Mouse (Mus musculus) cerebellum, adult 2 months (tissue): ENCODE measurements around the gene Wnt9b. TPM values are rescaled to one million over a fixed set of nuclear protein-coding genes. Genes with fewer than 3 reads are reported as not detected.

Source experiments
- DNase-seq, 2 experiments: peaks; one replicate each; pipeline ENCODE4 v3.0.0; 2021
- H3K27ac ChIP-seq: fragments of 200-500 bp; 2 replicates; pipeline ENCODE4 v1.5.1; 2012; ENCODE audit warnings: low read length, control low read depth, inconsistent platforms; ENCODE audit not compliant: insufficient read depth
- H3K27me3 ChIP-seq: fragments of 200-500 bp; 2 replicates; pipeline ENCODE4 v1.6.1; 2012; ENCODE audit warnings: inconsistent platforms, mild to moderate bottlenecking, low read length, moderate library complexity; ENCODE audit not compliant: control insufficient read depth, insufficient read depth
- H3K4me1 ChIP-seq: fragments of 200-500 bp; 2 replicates; pipeline ENCODE4 v1.6.1; 2011; ENCODE audit warnings: low read length; ENCODE audit not compliant: control insufficient read depth, insufficient read depth
- H3K4me3 ChIP-seq: fragments of 200-500 bp; replicated peaks from 2 replicates; pipeline ENCODE3; 2011; ENCODE audit warnings: mild to moderate bottlenecking, low read depth, low read length, control low read depth; ENCODE audit not compliant: insufficient read depth
- CTCF ChIP-seq: fragments of 200-500 bp; IDR thresholded peaks from 2 replicates; pipeline ENCODE4 v1.5.1; 2011; ENCODE audit warnings: low read depth, mild to moderate bottlenecking, control low read depth, low read length, moderate library complexity, borderline replicate concordance; ENCODE audit not compliant: insufficient read depth
- POLR2A ChIP-seq: fragments of 200-500 bp; IDR thresholded peaks from 2 replicates; pipeline ENCODE4 v1.6.1; 2011; ENCODE audit warnings: low read length, control low read depth, borderline replicate concordance; ENCODE audit not compliant: insufficient read depth
- whole genome bisulfite sequencing: fragments of 180-500 bp; shearing (Covaris S2); methylation state at CpG from one replicate; pipeline ENCODE4 v1.1.7; 2018; 5-methylcytosine and 5-hydroxymethylcytosine counted together
- polyA plus RNA-seq: library from polyadenylated mRNA; depleted of rRNA; stranded (reverse); fragments of >200 nt; gene quantifications from 2 replicates; pipeline ENCODE4 v1.2.3, GENCODE M21; 2012; rRNA removed

The Wnt9b gene
- polyA plus RNA-seq = 1.0 and 1.1 TPM in 2 replicates

DNA sequence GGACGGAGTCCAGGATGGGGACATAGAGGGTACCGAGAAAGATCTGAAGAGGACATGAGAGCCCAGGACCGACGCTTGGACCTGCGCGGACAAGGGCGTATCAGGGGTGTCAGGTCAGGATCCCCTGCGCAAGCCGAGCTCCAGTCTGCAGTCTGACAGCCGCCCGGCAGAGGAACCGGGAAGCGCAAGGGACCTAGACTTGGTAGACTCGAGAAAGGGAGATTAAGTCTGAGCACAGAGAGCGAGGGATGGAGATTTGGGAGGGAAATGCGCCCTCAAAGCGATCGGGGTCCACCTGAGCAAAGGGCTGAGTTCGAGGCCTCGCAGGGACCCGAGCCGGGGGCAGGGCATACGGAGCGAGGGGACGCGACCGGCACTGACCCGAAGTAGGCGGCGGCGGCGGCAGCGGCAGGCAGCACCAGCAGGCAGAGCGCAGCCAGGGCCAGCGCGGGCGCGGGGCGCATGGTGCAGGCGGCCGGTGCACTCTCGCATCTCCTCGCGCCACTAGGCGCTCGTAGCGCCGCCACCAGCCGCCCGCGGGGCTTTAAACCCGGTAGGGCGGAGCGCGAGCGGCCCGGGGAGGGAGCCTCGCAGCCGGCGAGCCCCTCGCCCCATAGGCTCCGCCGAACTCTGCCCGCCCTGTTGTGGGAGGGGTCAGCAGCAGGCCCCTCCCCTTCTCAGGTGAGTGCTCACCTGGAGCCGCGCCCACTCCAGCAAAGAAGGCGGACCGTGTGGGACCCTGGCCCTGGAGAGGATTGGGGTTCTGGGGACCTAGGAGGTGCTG, at the start of gene Wnt9b:
Gene Wnt9b (minus strand): TSS at position 516 of the 784 bp plus-strand sequence.
- TF ChIP-seq POLR2A = no peak
- TF ChIP-seq CTCF = no peak
- peak in 1 of 2 experiments; percentile 32 for DNase-seq
- H3K27ac ChIP-seq = no peak within 1 kb of the TSS
- no peaks in the 10 kb centered on the region; the same call in 1 of the 2 replicates for H3K27me3 ChIP-seq
- H3K4me1 ChIP-seq = no peaks in the 10 kb centered on the region
- peak within 1 kb of the TSS; percentile 33 for H3K4me3 ChIP-seq
- under 1% methylated on average over 67 of the region's 68 CpGs for WGBS

GRCm38 (mm10) chr11:103789951-103790350, 40.3 kb upstream of the Wnt9b start:
- Histone ChIP-seq H3K27me3 (no peaks in the 10 kb centered on the region), H3K27ac (no peak overlapping the region), H3K4me3 (no peak overlapping the region), H3K4me1 (no peaks in the 10 kb centered on the region; the same call in 1 of the 2 replicates)
- DNase-seq = peak; percentile 32 to 54
- WGBS = 31% methylated on average over 5 of the region's 5 CpGs
- TF ChIP-seq CTCF (no peak), POLR2A (no peak)

GRCm38 (mm10) chr11:103780152-103780551, 30.5 kb upstream of the Wnt9b start:
- 66% methylated on average over 9 of the region's 9 CpGs for WGBS
- H3K27me3 ChIP-seq = no peaks in the 10 kb centered on the region; the same call in 1 of the 2 replicates
- H3K27ac ChIP-seq = no peak overlapping the region
- H3K4me3 ChIP-seq = no peak overlapping the region
- H3K4me1 ChIP-seq = no peaks in the 10 kb centered on the region
- no peak for DNase-seq
- TF ChIP-seq POLR2A = no peak
- TF ChIP-seq CTCF = no peak

DNA sequence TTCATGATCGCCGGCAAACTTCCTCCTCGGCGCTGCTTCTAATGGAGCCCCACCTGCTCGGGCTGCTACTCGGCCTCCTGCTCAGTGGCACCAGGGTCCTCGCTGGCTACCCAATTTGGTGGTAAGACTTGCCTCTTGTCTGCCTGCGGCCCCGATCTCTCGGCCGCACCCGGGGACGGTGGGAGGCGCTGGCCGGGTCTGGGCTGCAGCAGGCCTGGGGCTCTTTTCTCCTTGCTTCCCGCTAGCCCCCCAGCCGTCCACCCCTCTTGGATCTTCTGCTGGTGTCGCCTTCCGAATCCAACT, 24.6 kb upstream of the Wnt9b start:
- TF ChIP-seq CTCF (no peak), POLR2A (no peak)
- peaks cover 7% of the 10 kb centered on the region for H3K4me1 ChIP-seq
- H3K27me3 ChIP-seq = peaks cover 12% of the 10 kb centered on the region; the same call in 1 of the 2 replicates
- no peak for DNase-seq
- H3K27ac ChIP-seq = no peak overlapping the region
- WGBS = 6% methylated on average over 19 of the region's 19 CpGs
- H3K4me3 ChIP-seq = peak overlapping the region; percentile 50

GRCm38 (mm10) chr11:103773387-103774227, 24.0 kb upstream of the Wnt9b start, which contains the start of gene Wnt3:
Gene Wnt3 (plus strand): TSS chr11:103774150.
- Histone ChIP-seq H3K27me3 (peaks cover 12% of the 10 kb centered on the region; the same call in 1 of the 2 replicates), H3K27ac (no peak within 1 kb of the TSS), H3K4me3 (peak within 1 kb of the TSS; percentile 50), H3K4me1 (peaks cover 7% of the 10 kb centered on the region)
- WGBS = under 1% methylated on average over 60 of the region's 60 CpGs
- TF ChIP-seq CTCF = no peak
- no peak for TF ChIP-seq POLR2A
- DNase-seq = peak; percentile 30 to 50

DNA sequence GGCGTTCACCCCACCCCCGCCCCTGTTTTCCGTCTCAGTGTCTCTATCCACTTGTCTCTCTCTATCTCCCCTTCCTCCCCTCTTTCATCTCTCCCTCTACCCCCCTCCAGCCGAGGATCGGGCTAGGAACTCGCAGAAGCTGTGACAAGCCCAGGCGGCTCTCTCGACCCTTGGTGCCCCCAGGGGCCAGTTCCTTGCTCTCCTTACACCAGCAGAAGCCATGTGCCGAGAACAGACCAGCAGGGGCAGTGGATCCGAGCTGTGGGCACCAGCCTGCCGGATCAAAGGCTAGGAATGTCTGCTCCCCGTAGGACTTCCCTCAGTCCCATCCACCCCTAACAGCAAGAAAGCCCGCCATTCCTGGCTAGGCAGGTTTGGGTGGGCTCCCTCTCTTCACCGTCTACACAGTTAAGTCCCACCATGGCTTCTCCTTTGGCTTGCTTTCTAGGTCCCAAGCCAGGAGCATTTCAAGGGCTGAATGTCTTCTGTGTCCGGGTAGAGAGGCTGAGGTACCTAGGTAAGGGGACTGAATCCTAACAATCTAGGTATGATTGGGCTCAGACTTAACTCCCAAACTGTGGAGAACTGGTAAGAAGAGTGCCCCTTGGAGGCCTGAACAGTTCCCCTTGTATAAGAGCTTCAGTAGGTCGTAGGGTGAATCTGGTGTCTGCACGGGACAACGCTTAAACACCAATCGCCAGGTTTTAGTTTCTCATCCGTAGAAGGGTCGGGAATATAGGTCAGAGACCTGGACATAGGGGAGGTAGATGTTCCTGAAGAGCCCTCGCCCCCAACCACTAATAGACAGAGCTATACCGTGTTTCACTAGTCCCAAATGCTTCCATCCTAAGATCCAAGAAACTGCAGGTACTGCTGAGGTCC, 23.1 kb upstream of the Wnt9b start:
- Histone ChIP-seq H3K4me1 (peaks cover 7% of the 10 kb centered on the region), H3K27ac (no peak overlapping the region), H3K4me3 (peak overlapping the region; percentile 50), H3K27me3 (peaks cover 12% of the 10 kb centered on the region; the same call in 1 of the 2 replicates)
- 7% methylated on average over 23 of the region's 23 CpGs for WGBS
- no peak for TF ChIP-seq POLR2A
- no peak for TF ChIP-seq CTCF
- DNase-seq = no peak
